Mouse (Mus musculus): ENCODE results near the gene Olfr395.
"Not testable (repeated sequence)": the region's sequence is repeated elsewhere in the genome, so short reads cannot be mapped to it uniquely, and the experiment has no call there.

Gene Olfr395

GRCm38 (mm10) chr11:73909199-73909598, at the start of gene Olfr395:
Gene Olfr395 (minus strand): TSS chr11:73909299.
- DNase-seq: not testable (repeated sequence)

GRCm38 (mm10) chr11:73936377-73936776, 27.3 kb upstream of the Olfr395 start, which contains the start of gene Olfr23:
Gene Olfr23 (plus strand): TSS chr11:73936677.
- no peak for DNase-seq

- DNase-seq: no peak
These were observed 18.4 kb downstream of the Olfr395 start, which contains the start of gene Olfr394 for GRCm38 (mm10) chr11:73890671-73891070. Gene Olfr394 (minus strand): TSS chr11:73890771.

Measured in cerebellum, postnatal 14 days (tissue).